Comparison of ENCODE assay signal across 8 mouse cellular contexts in the genomic region with DNA sequence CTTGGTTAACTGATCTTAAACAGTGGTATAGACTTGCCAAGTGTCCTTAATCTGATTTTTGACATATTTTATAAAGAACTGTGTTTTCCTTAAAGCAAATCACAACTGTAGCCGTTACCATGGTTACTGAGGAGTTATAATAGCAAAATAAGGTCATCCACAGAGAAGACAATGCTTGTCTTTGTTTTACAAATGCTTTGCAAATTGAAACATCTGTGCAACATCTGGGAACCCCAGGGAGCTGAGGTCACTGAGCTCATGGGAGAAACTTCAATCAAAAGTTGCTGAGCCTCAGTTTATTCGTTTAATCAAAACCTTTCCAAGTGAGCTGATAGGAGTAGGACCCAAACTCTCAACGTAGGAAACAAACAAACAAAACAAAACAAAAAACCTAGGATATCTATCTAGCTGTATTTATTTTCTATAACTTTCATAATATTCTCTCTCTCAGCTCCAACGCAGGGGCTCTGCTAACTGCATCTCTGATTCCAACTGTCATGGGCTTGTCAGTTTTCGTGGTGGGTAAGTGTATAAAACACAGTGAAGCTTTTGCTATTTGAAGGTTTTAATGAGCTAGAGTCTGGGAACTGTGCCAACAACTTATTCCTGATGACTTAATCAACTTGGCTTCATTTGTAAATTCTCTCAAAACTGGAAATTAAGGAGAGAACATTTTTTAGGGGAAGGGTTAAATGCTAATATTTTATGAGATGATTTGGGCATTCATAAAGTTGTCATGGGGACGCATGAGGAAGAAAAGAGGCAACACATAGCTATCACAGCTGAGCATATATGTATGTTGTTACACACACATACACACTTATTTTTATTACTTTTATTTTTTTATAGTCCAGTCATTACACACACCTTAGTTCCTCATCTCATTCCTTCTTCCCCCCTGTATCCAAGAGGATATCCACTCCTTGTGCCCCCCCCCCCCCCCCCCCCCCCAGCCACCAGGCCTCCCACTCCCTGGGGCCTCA.
DNase-seq lines count a peak whose midpoint lies in the region; ATAC-seq and TF ChIP-seq lines count a peak whose summit lies in the region.
"Had no signal": no experiment of that assay in that cellular context is flagged by ENCODE, and none has a peak within 500 bp of the region (broad histone marks: within the 10 kb centered on the region; RNA-seq: fewer than 3 reads in every experiment).

No protein-coding gene starts in this region.

- no peak for TF ChIP-seq EP300 in liver, postnatal 0 days (IDR thresholded peaks at IDR 0.05; ENCODE audit: low read depth)

- no peaks in the 10 kb centered on the region for H3K36me3 ChIP-seq in liver, adult 2 months (ENCODE audit: control insufficient read depth, insufficient read depth, low read length)
- no peaks in the 10 kb centered on the region for H3K36me3 ChIP-seq in liver, postnatal 0 days (replicated peaks; ENCODE audit: insufficient read depth, low read length)
- no peaks in the 10 kb centered on the region for H3K36me3 ChIP-seq in myocyte (ENCODE audit: control insufficient read depth, insufficient read depth)

- H3K9ac ChIP-seq in liver, adult 2 months (ENCODE audit: low read depth, low read length): no peak overlapping the region
- H3K9ac ChIP-seq in liver, postnatal 0 days (replicated peaks): no peak overlapping the region

- peaks cover 2% of the 10 kb centered on the region; the same call in 1 of the 2 replicates for H3K4me1 ChIP-seq in liver, adult 2 months (ENCODE audit: control insufficient read depth, insufficient read depth, low read length)
- H3K4me1 ChIP-seq in liver, postnatal 0 days (ENCODE audit: insufficient read depth): no peaks in the 10 kb centered on the region

- 70% methylated on average over 6 of the region's 6 CpGs for WGBS in liver, adult 2 months
- 61% methylated on average over 6 of the region's 6 CpGs for WGBS in liver, postnatal 0 days (ENCODE audit: insufficient replicate concordance)

- no peaks in the 10 kb centered on the region for H3K79me2 ChIP-seq in liver, adult 2 months (ENCODE audit: control insufficient read depth, insufficient read depth, low read length)
- H3K79me2 ChIP-seq in myocyte (ENCODE audit: control insufficient read depth, insufficient read depth): no peaks in the 10 kb centered on the region

- no peak overlapping the region for H3K4me2 ChIP-seq in liver, postnatal 0 days (ENCODE audit: low read depth, low read length)
- H3K4me2 ChIP-seq in myocyte (ENCODE audit: low read depth): peak overlapping the region; percentile 14

- no peak overlapping the region for H3ac ChIP-seq in myocyte (ENCODE audit: control insufficient read depth, insufficient read length)

- no peaks in the 10 kb centered on the region for H3K9me3 ChIP-seq in liver, postnatal 0 days (ENCODE audit: low read length)

- no peak overlapping the region for H3K27ac ChIP-seq in liver, adult 2 months (replicated peaks; ENCODE audit: insufficient read depth, low read depth, low read length)
- H3K27ac ChIP-seq in liver, postnatal 0 days (ENCODE audit: low read depth): no peak overlapping the region

- no peak for TF ChIP-seq POLR2A in liver, adult 2 months (IDR thresholded peaks at IDR 0.05; ENCODE audit: extremely low read depth, insufficient read depth, low read length)
- no peak for TF ChIP-seq POLR2A in brain, embryonic 14.5 days (IDR thresholded peaks at IDR 0.05; ENCODE audit: borderline replicate concordance, extremely low read depth, insufficient read depth, insufficient read length, poor library complexity, severe bottlenecking)
- TF ChIP-seq POLR2A in myocyte (IDR thresholded peaks at IDR 0.05; ENCODE audit: insufficient read length, low read depth): no peak

- no peak for ATAC-seq in liver, postnatal 0 days
- ATAC-seq in cerebellum, adult (ENCODE audit: insufficient number of reproducible peaks, low FRiP score, low TSS enrichment): no peak

- no peak for TF ChIP-seq CTCF in liver, adult 2 months (IDR thresholded peaks at IDR 0.05; ENCODE audit: low read depth, low read length)
- TF ChIP-seq CTCF in liver, postnatal 0 days (IDR thresholded peaks at IDR 0.05; ENCODE audit: low read depth): no peak
- no peak for TF ChIP-seq CTCF in brain, embryonic 14.5 days (IDR thresholded peaks at IDR 0.05; ENCODE audit: borderline replicate concordance, extremely low read depth, insufficient read depth, insufficient read length)

- no peak overlapping the region for H3K4me3 ChIP-seq in liver, adult 2 months (ENCODE audit: insufficient read depth, low read depth, low read length)
- no peak overlapping the region for H3K4me3 ChIP-seq in liver, postnatal 0 days (ENCODE audit: low read depth, low read length)
- H3K4me3 ChIP-seq in myocyte: no peak overlapping the region

- H3K27me3 ChIP-seq in liver, adult 2 months (ENCODE audit: control insufficient read depth, insufficient read depth, low read length): no peaks in the 10 kb centered on the region
- no peaks in the 10 kb centered on the region for H3K27me3 ChIP-seq in liver, postnatal 0 days (ENCODE audit: insufficient read depth, low read length)
- no peaks in the 10 kb centered on the region for H3K27me3 ChIP-seq in myocyte (ENCODE audit: control insufficient read depth, insufficient read depth, insufficient read length)

- peak; percentile 23 for DNase-seq in liver, adult 2 months (ENCODE audit: extremely low read depth, low read depth, low spot score)
- DNase-seq in liver, postnatal 0 days: no peak
- peak; percentile 96 for DNase-seq in brain, embryonic 14.5 days (ENCODE audit: low read depth)
- peak; percentile 33 for DNase-seq in fibroblast of lung, adult 2 months (ENCODE audit: low read depth)
- DNase-seq in spleen, postnatal 14 days (ENCODE audit: low spot score in 2 of 2): no peak
- DNase-seq: adrenal gland, adult 8-10 months had no signal

TF ChIP-seq in myocyte, 11 proteins besides CTCF, POLR2A, EP300 and RAD21:
- TF ChIP-seq POLR2AphosphoS2 (IDR thresholded peaks at IDR 0.05; ENCODE audit: insufficient read length, low read depth) (no peak), TCF3 (IDR thresholded peaks at IDR 0.05; ENCODE audit: insufficient read length, low read depth) (no peak), MYOG (IDR thresholded peaks at IDR 0.05; ENCODE audit: control insufficient read depth in 1 of 3, insufficient read depth in 1 of 3, insufficient read length in 2 of 3, low read depth in 2 of 3) (no peak), MYOD1 (IDR thresholded peaks at IDR 0.05; ENCODE audit: control insufficient read depth in 1 of 3, insufficient read length in 2 of 3, low read depth in 2 of 3) (no peak), CEBPB (IDR thresholded peaks at IDR 0.05; ENCODE audit: insufficient read depth, poor library complexity, severe bottlenecking) (peak; percentile 46; the same call in 1 of the 2 replicates), USF1 (IDR thresholded peaks at IDR 0.05; ENCODE audit: low read depth) (no peak), TCF12 (IDR thresholded peaks at IDR 0.05; ENCODE audit: insufficient read depth, poor library complexity, severe bottlenecking) (peak; percentile 35), E2F4 (IDR thresholded peaks at IDR 0.05; ENCODE audit: insufficient read depth) (no peak), REST (IDR thresholded peaks at IDR 0.05; ENCODE audit: insufficient read depth, insufficient read length) (no peak)

Comparison
In these comparisons a context has a peak if more than half of its experiments do, and no peak if none do; other contexts are left out.
1. DNase-seq: peak in liver, adult 2 months (single experiment), brain, embryonic 14.5 days (single experiment) and fibroblast of lung, adult 2 months (single experiment); none in liver, postnatal 0 days (single experiment) and spleen, postnatal 14 days (0 of 2).